Mouse (Mus musculus): ENCODE data around the gene Hif3a.

The Hif3a gene

DNA sequence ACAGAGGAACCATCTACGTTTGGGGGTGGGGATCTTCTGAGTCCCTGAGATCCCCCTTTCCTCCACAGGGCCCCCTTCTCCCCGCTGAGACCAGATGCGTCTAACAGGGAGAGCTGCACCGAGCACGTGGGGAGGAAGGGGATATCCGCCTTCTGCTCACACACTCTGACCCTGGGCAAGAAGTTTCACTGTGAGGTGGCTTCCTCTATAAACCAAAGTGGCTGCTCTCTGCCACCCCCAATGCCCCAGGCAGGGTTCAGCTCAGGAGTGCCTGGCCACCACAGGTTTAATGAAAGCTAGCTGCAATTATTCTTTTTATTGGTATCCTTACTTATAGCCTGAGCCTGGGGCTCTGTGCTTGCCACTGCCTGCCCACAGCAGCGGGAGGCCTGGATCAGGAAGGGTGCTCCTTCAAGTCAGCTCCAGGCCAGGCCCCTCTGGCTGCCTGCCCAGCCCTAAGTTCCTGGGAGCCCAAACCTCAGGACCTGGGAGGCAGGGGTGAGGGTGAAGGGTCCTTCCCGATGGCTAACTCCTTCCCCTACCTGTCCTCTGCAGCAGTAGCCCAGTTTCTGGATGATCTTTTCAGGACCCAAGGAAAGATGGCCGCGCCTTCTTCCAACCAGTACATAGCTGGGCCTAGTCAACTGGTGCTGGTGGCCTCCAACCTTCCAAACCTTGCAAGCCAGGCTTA lies 37.3 kb downstream of the Hif3a start:
- DNase-seq (ENCODE audit: inconsistent age in 2 of 2, low spot score in 1 of 2): peak in 1 of 2 experiments; percentile 68

GRCm38 (mm10) chr7:17024141-17024540 lies 38.1 kb downstream of the Hif3a start:
- DNase-seq (ENCODE audit: inconsistent age in 2 of 2, low spot score in 1 of 2): peak in 1 of 2 experiments; percentile 63

DNA sequence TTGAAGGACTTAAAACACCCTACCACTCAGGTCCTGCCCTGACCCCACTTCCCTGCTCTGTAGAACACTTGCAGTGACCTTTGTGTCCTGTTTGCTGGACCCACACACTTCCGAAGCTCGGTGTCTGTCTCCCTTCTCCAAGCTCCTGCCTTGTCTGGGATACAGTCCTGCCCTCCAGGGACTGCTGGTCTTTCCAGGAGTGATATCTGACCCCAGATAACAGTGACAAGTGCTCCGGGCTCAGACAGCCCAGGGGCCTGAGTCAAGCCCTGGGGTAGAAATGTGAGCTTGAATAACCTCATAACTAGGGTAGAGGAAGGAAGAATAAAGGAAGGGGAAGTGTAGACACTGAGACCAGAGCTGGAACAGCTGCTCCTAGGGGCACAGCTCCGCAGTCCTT lies 38.5 kb downstream of the Hif3a start:
- DNase-seq (ENCODE audit: inconsistent age in 2 of 2, low spot score in 1 of 2): no peak

DNA sequence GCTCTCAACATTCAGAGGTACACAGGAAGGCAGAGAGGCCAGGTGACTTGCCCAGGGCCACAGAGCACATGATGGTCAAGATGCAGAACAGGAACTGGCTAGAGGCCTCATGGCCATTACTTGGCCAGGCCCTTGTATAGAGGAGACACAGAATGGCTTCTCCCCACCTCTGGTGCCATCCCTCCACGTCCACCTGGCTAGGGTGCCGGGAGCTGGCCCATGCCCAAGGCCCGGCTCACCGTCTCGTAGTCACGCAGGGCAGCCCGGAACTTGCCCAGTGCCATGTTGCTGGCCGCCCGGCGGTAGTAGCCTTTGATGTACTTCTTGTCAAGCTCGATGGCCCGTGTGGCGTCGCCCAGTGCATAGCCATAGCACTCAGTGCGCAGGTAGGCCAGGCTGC lies 40.1 kb downstream of the Hif3a start:
- DNase-seq (ENCODE audit: inconsistent age in 2 of 2, low spot score in 1 of 2): no peak

- no peak for DNase-seq (ENCODE audit: inconsistent age in 2 of 2, low spot score in 1 of 2)
Observed at GRCm38 (mm10) chr7:17019426-17020166, 42.6 kb downstream of the Hif3a start.

GRCm38 (mm10) chr7:17017921-17018320 lies 44.3 kb downstream of the Hif3a start:
- DNase-seq (ENCODE audit: inconsistent age in 2 of 2, low spot score in 1 of 2): no peak

DNA sequence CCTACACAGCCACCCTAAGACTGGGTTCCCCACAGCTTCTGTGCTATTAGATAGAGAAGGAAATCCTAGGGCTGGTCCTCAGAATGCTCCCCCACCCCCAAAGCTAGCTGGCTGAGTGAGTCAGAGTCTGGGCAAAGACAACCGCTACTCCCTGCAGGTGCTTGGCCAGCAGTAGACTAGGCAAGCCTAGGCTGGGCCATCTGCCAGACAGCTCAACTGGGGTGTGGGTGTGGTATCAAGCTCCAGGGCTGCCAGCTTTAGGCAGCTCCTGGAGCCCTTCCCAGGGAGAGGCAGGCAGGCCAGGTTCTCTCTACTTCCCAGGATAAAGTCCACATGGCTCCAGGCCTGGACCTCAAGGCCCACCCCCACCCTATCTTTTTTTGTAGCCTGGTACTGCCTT lies 45.2 kb downstream of the Hif3a start:
- DNase-seq (ENCODE audit: inconsistent age in 2 of 2, low spot score in 1 of 2): peak; percentile 91 to 96

DNA sequence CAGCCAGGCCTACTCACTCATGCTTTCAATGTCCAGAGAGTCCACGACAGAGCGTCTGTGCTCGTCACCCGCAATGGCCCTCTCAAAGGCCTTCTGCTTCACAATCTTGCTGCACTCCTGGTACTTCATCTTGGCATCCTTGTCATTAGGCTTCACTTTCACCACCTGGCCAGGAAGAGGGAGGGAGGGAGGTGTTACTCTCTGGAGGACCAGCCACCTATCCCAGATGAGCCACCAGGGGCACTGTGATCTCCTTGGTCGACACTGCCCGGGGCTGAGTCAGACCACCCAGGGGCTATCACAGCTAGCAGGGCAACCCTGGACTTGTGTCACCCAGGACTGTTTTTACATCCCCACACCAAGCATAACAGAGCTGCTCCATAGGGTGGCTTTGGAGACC lies 46.8 kb downstream of the Hif3a start:
- no peak for DNase-seq (ENCODE audit: inconsistent age in 2 of 2, low spot score in 1 of 2)

DNA sequence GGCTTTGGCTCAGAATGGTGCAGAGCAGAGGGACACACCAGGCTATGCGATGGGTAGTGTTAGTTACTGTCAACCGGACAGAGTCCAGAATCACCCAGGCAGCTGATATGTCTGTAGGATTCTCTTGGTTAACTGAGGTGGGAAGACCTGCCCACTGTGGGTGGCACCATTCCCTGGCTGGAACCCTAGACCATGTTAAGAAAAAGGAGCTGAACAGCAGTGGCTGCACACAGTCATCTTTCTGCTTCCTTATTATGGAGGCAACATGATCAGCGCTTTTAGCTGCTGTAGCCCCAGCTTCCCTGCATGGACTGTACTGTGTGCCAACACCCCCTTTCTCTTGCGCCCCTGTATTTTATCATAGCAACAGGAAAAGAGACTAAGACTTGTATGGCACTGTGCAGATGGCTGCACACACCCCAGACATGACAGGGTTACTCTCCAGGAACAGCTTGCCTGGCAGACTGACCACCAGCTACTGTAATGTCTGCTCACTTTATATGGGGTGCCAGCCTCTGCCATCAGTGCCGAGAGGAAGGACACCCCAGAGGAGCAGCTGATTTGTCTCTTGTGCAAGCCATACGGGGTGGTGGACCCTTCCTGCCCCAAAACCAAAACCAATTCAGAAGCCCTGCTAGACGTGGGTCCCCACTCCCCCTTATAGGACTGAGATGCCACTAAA lies 50.2 kb downstream of the Hif3a start:
- DNase-seq (ENCODE audit: inconsistent age in 2 of 2, low spot score in 1 of 2): no peak

GRCm38 (mm10) chr7:17010010-17010347 lies 52.2 kb downstream of the Hif3a start:
- no peak for DNase-seq (ENCODE audit: inconsistent age in 2 of 2, low spot score in 1 of 2)

GRCm38 (mm10) chr7:17009326-17010009 lies 52.8 kb downstream of the Hif3a start:
- DNase-seq (ENCODE audit: inconsistent age in 2 of 2, low spot score in 1 of 2): no peak

DNA sequence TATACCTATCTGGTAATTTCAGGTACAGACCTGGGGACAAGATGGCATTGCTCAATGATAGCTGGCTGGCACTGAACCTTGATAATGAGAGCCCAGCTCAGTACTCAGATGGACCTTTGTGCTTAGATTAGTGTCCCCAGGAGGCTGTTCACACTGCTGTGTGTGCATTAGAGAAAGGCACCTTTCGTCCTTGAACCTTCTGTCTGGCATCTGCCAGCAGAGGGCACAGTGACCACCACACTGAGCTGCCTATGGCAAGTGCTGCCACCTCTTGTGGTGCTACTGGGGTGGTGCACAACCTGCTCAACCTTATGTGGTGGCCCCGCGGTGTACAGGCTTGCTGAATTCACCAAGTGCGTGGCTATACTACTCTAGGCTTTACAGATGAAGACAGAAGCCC lies 54.9 kb downstream of the Hif3a start:
- DNase-seq (ENCODE audit: inconsistent age in 2 of 2, low spot score in 1 of 2): no peak

DNA sequence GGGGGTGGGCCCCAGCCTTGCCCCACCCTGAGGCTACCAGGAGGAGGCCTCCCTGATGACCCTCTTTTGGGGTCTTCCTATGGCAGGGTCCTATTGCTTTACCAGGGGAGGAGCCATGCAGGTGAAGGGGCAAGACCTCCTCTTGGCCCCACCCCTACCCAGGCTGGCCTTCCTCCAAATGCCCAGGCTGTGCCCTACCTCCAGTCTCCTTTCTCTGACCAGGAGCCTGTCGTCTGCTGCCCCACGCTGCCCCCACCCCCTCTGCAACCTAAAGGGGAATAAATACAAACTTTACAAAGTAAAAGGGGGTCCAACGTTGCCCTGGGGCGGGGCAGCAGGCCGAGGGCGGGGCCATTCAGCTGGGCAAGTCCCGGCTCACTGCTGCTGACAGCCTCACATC lies 57.5 kb downstream of the Hif3a start:
- DNase-seq (ENCODE audit: inconsistent age in 2 of 2, low spot score in 1 of 2): no peak

DNA sequence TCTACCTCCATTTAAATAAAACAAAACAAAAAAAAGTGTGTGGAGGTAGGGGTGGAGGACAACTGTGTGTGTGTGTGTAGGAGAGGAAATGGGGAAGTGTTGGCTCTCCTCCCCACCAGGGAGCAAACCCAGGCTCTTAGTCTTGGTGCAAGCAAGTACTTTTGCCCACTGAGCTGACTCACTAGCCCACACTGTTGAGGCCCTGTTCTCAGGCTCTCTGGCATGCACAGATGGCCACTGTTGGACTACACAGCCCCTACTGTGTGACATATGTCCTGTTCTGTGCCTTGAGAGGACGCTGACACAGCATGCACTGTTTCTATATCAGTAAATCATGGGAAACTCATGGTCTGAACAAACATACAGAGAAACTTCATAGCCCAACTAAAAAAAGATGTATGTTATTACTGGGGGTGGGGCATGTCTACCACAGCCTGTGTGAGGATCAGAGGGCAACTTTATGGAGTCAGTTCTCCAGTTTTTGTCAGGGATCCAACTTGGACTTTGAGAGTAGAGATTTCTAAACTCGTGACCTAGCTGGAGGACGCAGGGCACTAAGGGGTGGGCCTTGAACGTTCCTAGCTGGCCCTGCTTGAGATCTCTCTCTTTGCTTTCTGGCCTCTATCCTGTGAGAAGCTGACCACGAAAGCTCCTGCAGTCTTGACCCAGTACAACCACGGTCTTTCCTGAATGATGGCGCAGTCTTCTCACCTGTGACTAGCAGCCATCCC lies 58.8 kb downstream of the Hif3a start:
- peak in 1 of 2 experiments; percentile 69 for DNase-seq (ENCODE audit: inconsistent age in 2 of 2, low spot score in 1 of 2)

- peak; percentile 79 to 94 for DNase-seq (ENCODE audit: inconsistent age in 2 of 2, low spot score in 1 of 2)
Observed at GRCm38 (mm10) chr7:17002375-17003195, 59.6 kb downstream of the Hif3a start.

DNA sequence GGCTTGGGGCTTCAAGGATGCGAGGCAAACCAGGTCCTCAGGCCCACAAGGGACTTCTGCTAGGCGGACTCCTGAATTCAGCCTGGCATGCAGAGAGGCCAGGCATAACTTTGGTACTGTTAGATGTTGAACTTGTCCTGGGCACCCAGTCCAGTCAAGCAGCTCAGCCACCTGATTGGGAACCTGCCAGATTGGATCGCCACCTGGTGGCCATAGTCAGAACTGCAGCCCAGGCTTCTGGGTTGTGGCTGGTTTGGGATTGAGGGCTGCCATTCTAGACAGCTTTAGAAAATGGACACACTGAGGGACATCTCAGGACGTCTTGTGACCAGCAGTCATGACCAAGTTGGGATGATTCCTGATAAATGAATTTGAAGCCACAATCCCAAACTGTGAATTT lies 62.6 kb downstream of the Hif3a start:
- peak; percentile 88 to 97 for DNase-seq (ENCODE audit: inconsistent age in 2 of 2, low spot score in 1 of 2)

DNA sequence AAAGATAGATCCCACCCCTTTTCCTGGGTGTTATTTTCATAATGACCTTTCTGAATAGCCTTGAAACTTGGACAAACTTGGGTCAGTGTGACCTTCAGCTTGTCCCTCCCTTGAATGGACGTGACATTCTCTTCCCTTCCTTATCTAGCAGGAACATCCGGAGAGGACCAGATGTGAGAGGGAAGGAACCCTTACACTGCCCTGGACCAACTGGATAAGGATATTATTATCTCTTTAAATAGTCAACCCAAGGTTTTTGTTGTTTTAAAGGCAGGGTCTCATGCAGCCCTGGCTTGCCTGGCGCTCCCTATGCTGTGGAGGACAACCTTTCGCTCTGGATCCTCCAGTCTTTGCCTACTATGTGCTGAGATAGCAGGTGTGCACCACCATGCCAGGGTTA lies 63.0 kb downstream of the Hif3a start:
- no peak for DNase-seq (ENCODE audit: inconsistent age in 2 of 2, low spot score in 1 of 2)

GRCm38 (mm10) chr7:16995345-16995744 lies 66.9 kb downstream of the Hif3a start:
- peak in 1 of 2 experiments; percentile 67 for DNase-seq (ENCODE audit: inconsistent age in 2 of 2, low spot score in 1 of 2)

DNA sequence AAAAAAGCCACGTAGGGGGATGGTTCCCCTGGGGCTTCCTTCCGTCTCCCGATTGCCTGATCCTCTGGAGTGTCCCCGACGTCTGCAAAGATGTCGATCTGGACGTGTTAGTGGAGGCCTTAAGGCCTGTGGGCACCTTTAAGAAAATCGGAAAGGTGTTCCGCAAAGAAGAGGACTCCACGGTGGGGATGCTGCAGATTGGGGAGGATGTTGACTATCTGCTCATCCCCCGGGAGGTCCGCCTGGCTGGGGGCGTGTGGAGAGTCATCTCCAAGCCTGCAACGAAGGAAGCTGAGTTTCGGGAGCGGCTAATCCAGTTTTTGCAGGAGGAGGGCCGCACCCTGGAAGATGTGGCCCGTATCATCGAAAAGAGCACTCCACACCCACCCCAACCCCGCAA lies 67.8 kb downstream of the Hif3a start:
- peak in 1 of 2 experiments; percentile 71 for DNase-seq (ENCODE audit: inconsistent age in 2 of 2, low spot score in 1 of 2)

Measured in adrenal gland, adult (tissue).